Mouse (Mus musculus): ENCODE measurements around the gene Tpt1.

Gene Tpt1

GRCm38 (mm10) chr14:75844867-75845697 is at the start of gene Tpt1:
Tpt1 (plus strand) TSS chr14:75845093.
- in situ Hi-C loops (cut with MboI, MseI), result no loop called here

GRCm38 (mm10) chr14:75795918-75796317 is 49.0 kb upstream of the Tpt1 start:
- in situ Hi-C loops (cut with MboI, MseI), result no loop called here

GRCm38 (mm10) chr14:75797769-75798386 is 47.0 kb upstream of the Tpt1 start:
- in situ Hi-C loops (cut with MboI, MseI), result no loop called here

- in situ Hi-C loops (cut with MboI, MseI), result no loop called here
Measured at GRCm38 (mm10) chr14:75807800-75808199, 37.1 kb upstream of the Tpt1 start.

- in situ Hi-C loops (cut with MboI, MseI), result no loop called here
Measured at GRCm38 (mm10) chr14:75809931-75810330, 35.0 kb upstream of the Tpt1 start.

- in situ Hi-C loops (cut with MboI, MseI), result no loop called here
Measured at GRCm38 (mm10) chr14:75818528-75818927, 26.4 kb upstream of the Tpt1 start.

- in situ Hi-C loops (cut with MboI, MseI), result no loop called here
Measured at GRCm38 (mm10) chr14:75819341-75819740, 25.6 kb upstream of the Tpt1 start.

GRCm38 (mm10) chr14:75820007-75820406 is 24.9 kb upstream of the Tpt1 start:
- in situ Hi-C loops (cut with MboI, MseI), result no loop called here

- in situ Hi-C loops (cut with MboI, MseI), result no loop called here
Measured at GRCm38 (mm10) chr14:75826851-75827410, 18.0 kb upstream of the Tpt1 start.

GRCm38 (mm10) chr14:75828221-75828620 is 16.7 kb upstream of the Tpt1 start:
- in situ Hi-C loops (cut with MboI, MseI), result no loop called here

- in situ Hi-C loops (cut with MboI, MseI), result no loop called here
Measured at GRCm38 (mm10) chr14:75828866-75829806, 15.8 kb upstream of the Tpt1 start.

- in situ Hi-C loops (cut with MboI, MseI), result loop anchor here (5.0 kb wide), 1 partner anchor 38 kb away; no protein-coding TSS in a partner anchor
Measured at GRCm38 (mm10) chr14:75829817-75830216, 15.1 kb upstream of the Tpt1 start.

GRCm38 (mm10) chr14:75832031-75832430 is 12.9 kb upstream of the Tpt1 start:
- in situ Hi-C loops (cut with MboI, MseI), result loop anchor here (5.0 kb wide), 1 partner anchor 40 kb away; no protein-coding TSS in a partner anchor

- in situ Hi-C loops (cut with MboI, MseI), result loop anchor here (5.0 kb wide), 1 partner anchor 41 kb away; no protein-coding TSS in a partner anchor
Measured at GRCm38 (mm10) chr14:75832982-75833381, 11.9 kb upstream of the Tpt1 start.

- in situ Hi-C loops (cut with MboI, MseI), result loop anchor here (5.0 kb wide), 1 partner anchor 41 kb away; no protein-coding TSS in a partner anchor
Measured at GRCm38 (mm10) chr14:75833546-75834250, 11.2 kb upstream of the Tpt1 start.

- in situ Hi-C loops (cut with MboI, MseI), result loop anchor here (5.0 kb wide), 1 partner anchor 42 kb away; no protein-coding TSS in a partner anchor
Measured at GRCm38 (mm10) chr14:75834251-75834738, 10.6 kb upstream of the Tpt1 start.

- in situ Hi-C loops (cut with MboI, MseI), result loop anchor here (5.0 kb wide), 1 partner anchor 43 kb away; no protein-coding TSS in a partner anchor
Measured at GRCm38 (mm10) chr14:75834739-75835381, 10.0 kb upstream of the Tpt1 start.

- in situ Hi-C loops (cut with MboI, MseI), result no loop called here
Measured at GRCm38 (mm10) chr14:75836579-75836978, 8.3 kb upstream of the Tpt1 start.

GRCm38 (mm10) chr14:75837048-75837916 is 7.6 kb upstream of the Tpt1 start:
- in situ Hi-C loops (cut with MboI, MseI), result no loop called here

All from regulatory T cell (primary cell).